Mouse (Mus musculus): Measurements from ENCODE around the gene Shf.

DNA sequence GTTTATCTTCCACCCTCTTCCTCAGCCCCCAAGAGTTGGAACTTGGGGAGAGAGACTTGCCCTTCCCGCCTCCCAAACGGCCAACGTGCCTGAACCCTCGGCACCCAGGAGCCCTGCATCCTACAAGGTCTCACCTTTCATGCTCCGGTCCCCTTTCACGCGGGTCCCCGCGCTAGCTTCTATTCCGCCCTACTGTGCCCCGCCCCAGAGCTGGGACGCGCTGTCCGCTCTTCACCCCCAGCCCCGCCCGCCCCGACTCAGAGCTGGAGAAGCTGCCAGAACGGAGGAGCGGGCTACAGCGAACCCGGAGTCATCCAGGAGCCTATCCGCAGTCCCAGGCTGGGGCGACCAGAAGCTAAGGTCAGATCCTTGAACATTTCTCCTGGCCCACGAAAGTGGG lies 55.4 kb downstream of the Shf start, which contains the start of gene Duoxa1:
- TF ChIP-seq CTCF (IDR thresholded peaks at IDR 0.05; ENCODE audit: low read depth, low read length) (no peak), POLR2A (IDR thresholded peaks at IDR 0.05; ENCODE audit: extremely low read depth, insufficient read depth, low read length) (no peak)
